In the genomic region with DNA sequence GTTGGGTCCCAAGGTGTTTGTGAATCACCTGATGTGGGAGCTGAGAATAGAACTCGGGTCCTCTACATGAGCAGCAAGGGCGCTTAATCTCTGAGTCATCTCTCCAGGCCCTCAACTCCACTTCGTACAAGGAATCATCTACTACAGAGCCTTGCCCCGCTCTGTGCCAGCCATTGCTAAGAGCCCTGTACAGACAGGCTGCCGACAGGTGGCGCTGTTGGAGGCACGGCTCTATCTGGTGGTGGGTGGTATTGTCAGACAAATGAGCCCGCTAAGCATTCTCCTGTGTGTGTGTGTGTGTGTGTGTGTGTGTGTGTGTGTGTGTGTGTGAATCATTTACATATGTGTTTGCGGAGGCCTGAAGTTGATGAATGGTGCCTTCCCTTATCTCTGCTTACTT, we compare ENCODE assay signal across 9 mouse cellular contexts. TPM values are rescaled to one million over a fixed set of nuclear protein-coding genes. Genes with fewer than 3 reads are reported as not detected.
DNase-seq lines count a peak whose midpoint lies in the region; TF ChIP-seq lines count a peak whose summit lies in the region.
"Had no signal": no experiment of that assay in that cellular context is flagged by ENCODE, and none has a peak within 500 bp of the region (broad histone marks: within the 10 kb centered on the region; RNA-seq: fewer than 3 reads in every experiment).

No protein-coding gene starts in this region.

- DNase-seq in adrenal gland, postnatal 25 days: peak; percentile 39
- no peak for DNase-seq in adrenal gland, postnatal 4 days (ENCODE audit: low spot score in 2 of 2)
- DNase-seq in left cerebral cortex, adult 2 months (ENCODE audit: extremely low spot score in 1 of 2, low spot score in 2 of 2): no peak
- no peak for DNase-seq in left cerebral cortex, postnatal 36 days (ENCODE audit: low spot score in 2 of 2)
- DNase-seq in R1 (ENCODE audit: low read depth, low spot score) (peak; percentile 91), adipocyte (ENCODE audit: low spot score) (no peak)
- peak; percentile 39 to 48 for DNase-seq in lung, postnatal 4 days
- no peak for DNase-seq in layer of hippocampus, adult 18-20 months (ENCODE audit: low spot score in 2 of 2)

- no peak overlapping the region for H3K27ac ChIP-seq in left cerebral cortex, adult 2 months

- H3K4me3 ChIP-seq in left cerebral cortex, adult 2 months: no peak overlapping the region
- H3K4me3 ChIP-seq: megakaryocyte, embryonic 14.5 days had no signal

- peak; percentile 34 for TF ChIP-seq CTCF in left cerebral cortex, adult 2 months (IDR thresholded peaks at IDR 0.05)

- intact Hi-C loops in left cerebral cortex, adult 2 months (cut with DNase I): no loop called here
- intact Hi-C loops in left cerebral cortex, postnatal 36 days (cut with DNase I): loop anchor here (10.0 kb wide), 1 partner anchor 71 kb away; no protein-coding TSS in a partner anchor

RNA-seq across cellular contexts. Expression of gene Gtf2i, which starts 30.9 kb away (rescaled TPM):
- 236 and 293 TPM in 2 replicates for total RNA-seq in adrenal gland, postnatal 25 days (2021)
- 100 to 1,000 TPM; 266 to 270 TPM for total RNA-seq in adrenal gland, postnatal 4 days (2021)
- total RNA-seq in left cerebral cortex, adult 2 months (2021): 100 to 1,000 TPM; 219 to 221 TPM
- total RNA-seq in left cerebral cortex, postnatal 36 days (2021): 100 to 1,000 TPM; 212 to 223 TPM
- total RNA-seq in layer of hippocampus, adult 18-20 months (2021): 100 to 1,000 TPM; 220 to 231 TPM

Comparison
In these comparisons a context has a peak if more than half of its experiments do, and no peak if none do; other contexts are left out.
1. DNase-seq: peak in adrenal gland, postnatal 25 days (single experiment), R1 (single experiment) and lung, postnatal 4 days (2 of 2); none in adrenal gland, postnatal 4 days (0 of 2), left cerebral cortex, adult 2 months (0 of 2), left cerebral cortex, postnatal 36 days (0 of 2), layer of hippocampus, adult 18-20 months (0 of 2) and adipocyte (single experiment).